Mouse (Mus musculus) ovary, adult 10 weeks (tissue): ENCODE data around the gene Vmn1r202. TPM values are rescaled to one million over a fixed set of nuclear protein-coding genes. Genes with fewer than 3 reads are reported as not detected.

Source experiments
- polyA plus RNA-seq: library from polyadenylated mRNA; stranded (reverse); fragments of 350-450 nt; fragmentation: Illumina TruSeq; extraction: RNeasy Lipid Tissue Mini Kit (QIAGEN cat#74804); gene quantifications from one replicate; pipeline ENCODE4 v1.2.3, GENCODE M21; 2014

Vmn1r202 gene
- polyA plus RNA-seq, result not detected

GRCm38 (mm10) chr13:22505281-22505680, at the start of gene Vmn1r202:
TSS of gene Vmn1r202 (minus strand) at chr13:22505381.

DNA sequence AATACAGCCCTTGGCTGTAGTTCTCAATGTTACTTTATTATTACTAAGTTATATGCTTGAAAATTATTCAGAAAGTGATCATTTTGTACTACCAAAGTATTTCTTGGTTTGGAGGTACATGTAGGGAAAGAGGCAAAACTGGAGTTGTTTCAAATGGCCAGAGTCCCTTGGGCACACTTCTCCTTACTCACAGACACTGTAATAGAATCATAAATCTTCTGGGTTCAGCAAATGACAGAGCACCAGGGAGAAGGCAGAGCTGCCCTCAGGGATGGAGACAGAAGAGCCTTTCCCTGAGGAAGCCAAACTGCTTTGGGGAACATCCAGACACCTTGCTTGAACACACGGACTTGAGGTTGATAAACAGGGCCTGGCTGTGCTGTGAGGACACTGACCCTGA, 47.7 kb upstream of the Vmn1r202 start, which contains the start of gene Vmn1r204:
Vmn1r204 (plus strand) TSS at position 301 of the 400 bp plus-strand sequence.

GRCm38 (mm10) chr13:22517814-22518213, 12.6 kb upstream of the Vmn1r202 start, which contains the start of gene Vmn1r203:
TSS of gene Vmn1r203 (plus strand) at chr13:22518114.

GRCm38 (mm10) chr13:22471623-22472022, 33.6 kb downstream of the Vmn1r202 start, which contains the start of gene Vmn1r201:
TSS of gene Vmn1r201 (plus strand) at chr13:22471923.

Other genes with a start within 250 kb of the Vmn1r202 start
- not detected for gene Vmn1r195, start 234.9 kb downstream of the Vmn1r202 start, polyA plus RNA-seq
- not detected for gene Vmn1r196, start 215.5 kb downstream of the Vmn1r202 start, polyA plus RNA-seq
- gene Vmn1r197, start 180.8 kb downstream of the Vmn1r202 start, polyA plus RNA-seq, result not detected
- gene Vmn1r198, start 155.0 kb downstream of the Vmn1r202 start, polyA plus RNA-seq, result not detected
- gene Vmn1r199, start 125.6 kb downstream of the Vmn1r202 start, polyA plus RNA-seq, result not detected
- not detected for gene Vmn1r200, start 115.0 kb downstream of the Vmn1r202 start, polyA plus RNA-seq
- not detected for gene Vmn1r201, start 33.5 kb downstream of the Vmn1r202 start, polyA plus RNA-seq
- gene Vmn1r203, start 12.7 kb upstream of the Vmn1r202 start, polyA plus RNA-seq, result not detected
- gene Vmn1r204, start 47.8 kb upstream of the Vmn1r202 start, polyA plus RNA-seq, result not detected
- not detected for gene Vmn1r205, start 87.6 kb upstream of the Vmn1r202 start, polyA plus RNA-seq
- not detected for gene Vmn1r206, start 118.9 kb upstream of the Vmn1r202 start, polyA plus RNA-seq
- gene Vmn1r207-ps, start 224.2 kb upstream of the Vmn1r202 start, polyA plus RNA-seq, result not detected